Mouse (Mus musculus) thymus, postnatal 36 days (tissue): ENCODE data around the gene Hs1bp3.

ENCODE experiments used
- DNase-seq, 2 experiments: peaks; one replicate each; pipeline ENCODE4 v3.0.0; 2022; ENCODE audit warnings: mixed read lengths in 2 of 2

Hs1bp3 gene

DNA sequence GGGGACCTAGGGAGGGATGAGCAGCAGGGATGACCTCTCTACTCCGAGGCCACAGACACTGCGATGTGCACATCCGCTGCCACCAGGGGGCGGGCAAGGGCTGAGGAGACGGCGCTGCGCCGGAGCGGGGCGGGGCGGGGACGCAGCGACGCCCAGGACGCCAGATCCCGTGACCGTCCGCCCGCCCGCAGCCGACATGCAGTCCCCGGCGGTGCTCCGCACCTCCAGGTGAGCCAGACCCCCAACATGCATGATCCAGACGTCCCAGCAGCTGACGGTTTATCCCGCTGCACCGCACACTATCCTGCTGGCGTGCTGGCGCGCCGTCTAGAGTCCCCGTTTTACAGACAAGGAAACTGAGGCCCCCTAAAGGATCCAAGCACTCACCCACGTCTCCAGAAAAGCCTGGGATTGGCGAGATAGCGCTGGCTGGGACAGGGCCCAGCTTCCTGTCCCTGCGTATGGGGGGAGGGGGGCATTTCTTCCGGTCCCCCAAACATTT is at the start of gene Hs1bp3:
Gene Hs1bp3 (plus strand): TSS at position 163 of the 502 bp plus-strand sequence.
- peak; percentile 82 to 84 for DNase-seq

DNA sequence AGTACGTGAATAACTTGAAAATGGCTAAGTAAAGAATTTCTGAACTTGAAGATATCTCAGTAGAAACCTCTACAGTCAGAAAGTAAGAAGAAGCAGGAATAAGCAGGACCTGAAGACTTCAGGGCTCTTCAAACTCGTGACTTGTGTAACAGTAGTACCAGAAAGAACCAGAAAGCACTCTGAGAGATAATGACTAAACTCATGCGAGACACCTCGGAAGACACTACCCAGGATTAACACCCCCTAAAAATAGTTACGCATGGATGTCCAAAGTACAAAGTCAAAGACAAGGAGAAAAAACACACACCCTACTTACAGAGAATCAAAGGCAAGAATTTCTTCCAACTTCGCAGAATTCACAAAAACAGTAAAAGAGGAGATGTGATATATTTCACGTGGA is 46.9 kb upstream of the Hs1bp3 start:
- DNase-seq = no peak

DNA sequence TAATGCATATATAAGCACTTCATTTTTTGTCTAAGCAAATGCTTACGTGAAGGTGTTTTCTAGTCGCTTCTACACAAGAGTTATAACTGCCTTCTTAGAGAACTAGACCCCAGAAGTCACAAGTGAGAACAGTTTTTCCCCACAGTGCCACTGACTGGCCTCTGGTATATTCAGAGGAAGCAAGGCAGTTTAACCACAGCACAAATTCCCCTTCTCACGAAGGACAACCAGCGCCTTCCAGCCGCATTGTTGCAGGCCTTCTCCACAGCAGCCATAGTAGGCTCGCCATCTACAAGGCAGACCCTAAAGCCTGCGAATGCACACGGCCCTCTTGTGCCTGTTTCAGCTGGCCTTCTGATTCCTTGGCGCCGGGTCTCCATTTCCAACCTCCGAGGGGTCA is 43.6 kb upstream of the Hs1bp3 start:
- no peak for DNase-seq

DNA sequence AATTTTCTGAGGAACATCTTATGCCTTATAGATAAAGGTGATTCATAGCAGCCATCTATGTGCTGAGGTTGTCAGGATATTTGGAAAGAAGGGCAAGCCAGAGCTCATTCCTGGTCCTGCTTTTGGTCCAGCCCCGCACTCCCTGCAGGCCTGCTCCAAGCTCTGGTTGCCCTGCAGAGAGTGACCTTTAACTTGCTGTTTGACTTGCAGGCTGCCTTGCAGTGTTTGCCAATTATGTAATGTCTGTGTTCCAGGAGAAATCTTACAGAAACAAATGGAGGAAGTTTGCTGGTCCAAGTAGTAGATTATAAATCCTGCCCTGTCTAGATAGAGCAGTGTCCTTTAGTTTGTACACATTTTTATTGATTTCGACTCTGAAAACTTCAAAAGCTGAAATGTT is 41.8 kb upstream of the Hs1bp3 start:
- no peak for DNase-seq

DNA sequence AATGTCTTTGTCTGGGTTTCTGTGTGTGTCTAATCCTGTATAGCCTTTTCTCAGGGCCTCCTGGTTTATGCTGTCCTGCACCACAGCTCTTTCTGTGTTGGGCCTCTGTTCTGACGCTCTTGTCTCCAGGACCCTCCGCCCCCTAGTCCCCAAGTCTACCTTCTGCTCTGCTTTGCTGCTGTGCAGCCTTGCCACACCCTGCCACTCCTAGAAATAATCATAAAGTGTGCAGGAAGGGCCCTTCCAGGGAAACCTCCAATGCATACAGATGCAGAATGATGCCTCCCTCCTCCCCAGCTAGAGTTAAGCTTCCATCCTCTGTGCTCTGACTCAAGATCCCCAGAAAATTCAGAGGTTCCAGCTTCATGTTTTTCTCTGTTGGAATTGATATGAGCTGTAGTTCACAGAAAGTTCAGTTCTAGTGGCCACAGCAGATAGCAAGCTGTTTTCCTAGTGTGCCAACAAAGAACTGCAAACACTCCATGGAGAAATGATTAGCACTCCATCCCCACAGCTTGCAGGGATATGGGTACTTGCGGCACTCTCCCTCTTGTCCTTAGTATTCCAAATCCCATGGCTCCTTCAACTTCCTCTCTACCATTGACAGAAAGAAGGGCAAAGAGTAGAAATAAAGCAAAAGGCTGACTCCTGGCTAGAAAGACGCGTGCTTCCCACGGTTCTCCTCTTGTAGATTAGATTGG is 39.6 kb upstream of the Hs1bp3 start:
- DNase-seq = no peak

DNA sequence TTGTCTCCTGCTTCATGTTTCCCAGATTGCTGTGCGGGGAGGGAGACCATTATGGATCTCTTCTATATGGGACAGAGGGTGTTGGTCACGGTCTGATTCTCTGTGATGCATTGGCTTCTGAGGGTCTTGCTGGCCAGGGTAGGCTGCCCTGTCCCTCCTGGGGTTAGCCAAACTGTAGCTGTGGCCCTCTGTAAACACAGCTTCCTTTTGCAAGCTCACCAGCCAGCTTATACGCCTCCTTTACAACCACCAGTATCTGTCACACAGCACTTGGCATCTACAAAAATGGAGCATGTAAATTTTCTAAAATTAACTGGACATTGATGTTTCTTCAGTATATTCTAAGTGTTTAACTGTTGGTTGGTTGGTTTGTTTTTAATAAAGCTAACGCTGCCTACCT is 37.8 kb upstream of the Hs1bp3 start:
- no peak for DNase-seq

DNA sequence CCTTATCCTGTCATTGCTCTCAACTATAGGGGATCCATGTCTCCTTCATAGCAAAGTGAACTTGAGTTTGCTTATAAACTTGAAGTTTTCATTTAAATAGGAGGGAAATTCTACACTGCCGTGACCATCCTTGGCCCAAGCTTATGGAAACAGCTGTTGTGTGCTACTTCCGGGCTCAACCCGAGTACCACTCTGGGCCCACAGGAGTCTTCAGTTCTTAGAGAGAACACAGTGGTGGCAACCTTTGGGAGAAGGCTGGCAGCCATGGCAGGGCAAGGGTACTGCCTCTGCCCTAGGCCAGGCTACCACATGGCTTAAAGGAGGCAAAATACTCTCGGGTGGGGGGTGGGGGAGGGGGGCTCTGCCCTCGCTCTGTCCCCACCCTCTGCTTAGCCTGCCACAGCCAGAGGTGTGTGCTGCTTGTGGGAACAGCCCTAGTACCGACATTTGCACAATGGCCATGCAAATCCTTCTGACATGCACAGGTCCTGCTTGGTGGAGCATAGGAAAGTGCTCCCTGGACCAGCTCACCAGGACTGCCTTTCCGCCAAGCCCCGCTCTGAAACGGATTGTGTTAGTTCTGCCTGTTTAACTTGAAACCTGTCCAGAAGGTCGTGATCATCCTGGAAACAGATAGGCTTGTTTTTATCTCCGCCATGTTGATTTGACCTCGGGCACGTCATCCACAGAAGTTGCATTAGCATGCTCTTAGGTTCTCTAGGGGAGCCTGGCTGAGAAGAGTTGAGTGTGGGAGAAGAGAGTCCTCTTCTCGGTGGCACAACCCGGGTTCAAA is 31.8 kb upstream of the Hs1bp3 start:
- no peak for DNase-seq

DNA sequence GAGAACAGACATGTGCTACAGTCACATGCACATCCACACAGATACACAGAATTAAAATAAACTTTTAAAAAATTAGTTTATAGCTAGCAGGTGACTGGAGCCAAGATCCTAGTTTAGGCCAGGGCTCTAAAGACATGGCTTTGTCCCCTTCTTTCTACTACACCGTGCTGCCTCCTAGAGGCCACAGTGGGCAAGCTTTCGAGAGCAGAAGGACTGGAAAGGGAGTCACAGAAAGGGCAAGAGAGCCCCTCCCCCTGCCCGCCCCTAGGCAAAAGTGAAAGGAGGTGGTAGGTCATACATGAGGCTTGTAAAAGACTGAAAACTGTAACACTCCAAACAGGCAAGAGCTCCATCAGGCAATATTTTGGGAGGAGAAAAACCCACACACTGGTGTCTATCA is 25.3 kb upstream of the Hs1bp3 start:
- no peak for DNase-seq

DNA sequence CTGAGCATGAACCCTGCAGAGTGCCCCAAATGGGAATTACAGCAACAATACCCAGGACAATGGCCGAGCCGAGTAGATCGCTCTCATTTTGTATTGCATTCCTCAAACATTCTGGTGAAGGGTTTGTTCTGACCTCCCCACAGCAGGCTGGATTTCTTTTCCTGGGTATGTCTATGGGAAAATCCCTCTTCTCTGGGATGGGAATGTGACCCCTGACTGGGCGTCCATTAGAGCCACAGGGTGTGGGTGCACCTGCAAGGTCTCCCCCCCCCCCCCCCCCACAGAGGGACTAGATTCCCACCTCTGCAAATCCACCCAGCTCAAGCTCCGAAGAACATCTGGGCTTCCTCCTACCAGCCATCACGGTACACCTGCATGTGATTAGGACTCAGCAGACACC is 24.1 kb upstream of the Hs1bp3 start:
- no peak for DNase-seq

DNA sequence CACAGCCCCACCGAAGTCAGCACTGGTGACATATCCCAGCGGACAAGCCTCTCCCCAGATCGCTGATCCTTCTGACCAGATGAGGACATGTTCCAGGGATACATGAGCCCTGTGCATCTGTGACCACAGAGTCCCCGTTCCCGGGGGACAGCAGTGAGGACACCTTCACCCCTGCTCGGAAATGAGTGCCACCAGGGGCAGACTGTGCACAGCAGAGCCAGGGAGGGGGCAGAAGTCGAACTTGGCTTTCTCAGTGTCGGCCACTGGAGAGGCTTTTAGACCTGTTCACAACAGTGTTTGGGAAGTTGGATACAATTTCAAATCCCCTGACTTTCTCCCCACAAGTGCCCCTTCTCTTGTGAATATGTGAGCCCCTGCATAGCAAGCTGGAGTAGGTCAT is 23.7 kb upstream of the Hs1bp3 start:
- no peak for DNase-seq

DNA sequence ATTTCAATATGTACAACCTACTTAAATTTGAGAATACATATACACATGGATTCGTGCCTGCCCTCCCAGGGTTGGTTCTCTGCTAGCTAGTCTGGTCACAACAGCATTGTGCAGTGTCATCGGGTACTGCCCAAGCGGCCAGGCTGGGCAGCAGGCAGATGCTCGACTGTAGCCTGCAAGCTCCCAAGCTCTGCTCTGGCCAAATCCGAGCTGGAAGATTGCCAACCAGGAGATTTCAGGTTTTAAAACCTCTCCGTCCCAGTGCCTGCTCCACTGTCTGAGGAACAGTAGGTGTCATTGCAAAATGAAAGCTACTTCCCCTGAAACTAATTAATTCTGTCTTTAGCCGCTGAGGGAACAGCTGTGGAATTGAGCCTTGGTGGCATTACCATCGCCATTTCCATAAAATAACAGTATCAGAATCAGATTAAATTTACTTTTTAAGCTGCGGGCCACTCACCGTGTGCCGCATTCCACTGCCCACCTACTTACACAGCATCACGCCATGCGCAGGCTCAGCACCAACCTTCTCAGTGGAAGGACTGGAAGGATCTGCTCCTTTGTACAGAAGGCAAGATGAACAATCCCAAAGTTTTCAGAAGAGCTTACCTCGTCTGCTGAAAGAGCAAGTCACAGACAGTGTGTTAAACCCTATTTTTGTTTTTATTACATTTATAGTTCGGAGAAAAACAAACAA is 21.9 kb upstream of the Hs1bp3 start:
- no peak for DNase-seq

DNA sequence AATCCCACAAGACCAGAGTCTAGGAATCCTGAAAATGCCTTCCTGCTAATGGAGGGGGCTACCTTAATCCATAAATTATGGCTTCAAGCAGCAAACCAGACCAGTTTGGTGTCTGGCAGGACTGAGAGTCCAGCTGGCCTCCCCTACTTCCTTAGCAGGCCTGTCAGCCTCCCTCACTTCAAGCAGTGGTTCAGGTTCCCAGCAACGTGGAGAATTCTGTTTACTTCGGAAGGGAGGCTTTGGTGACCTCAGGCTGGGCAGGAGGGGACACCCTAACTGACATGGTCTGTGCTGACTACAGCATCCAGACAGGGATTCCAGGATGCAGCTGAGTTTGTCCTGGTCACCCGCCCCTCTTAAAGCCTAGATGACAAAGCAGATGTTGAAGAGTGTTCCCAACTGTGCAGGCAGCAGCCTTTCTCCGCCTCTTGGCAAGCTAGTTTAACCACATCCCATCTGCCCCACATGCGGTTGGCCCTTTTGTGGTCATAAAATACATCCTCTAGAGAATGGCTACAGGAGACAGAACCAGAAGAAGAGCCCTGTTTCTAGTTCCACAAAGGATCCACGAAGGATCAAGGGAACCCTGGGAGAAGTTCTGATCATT is 17.8 kb upstream of the Hs1bp3 start:
- DNase-seq = no peak

DNA sequence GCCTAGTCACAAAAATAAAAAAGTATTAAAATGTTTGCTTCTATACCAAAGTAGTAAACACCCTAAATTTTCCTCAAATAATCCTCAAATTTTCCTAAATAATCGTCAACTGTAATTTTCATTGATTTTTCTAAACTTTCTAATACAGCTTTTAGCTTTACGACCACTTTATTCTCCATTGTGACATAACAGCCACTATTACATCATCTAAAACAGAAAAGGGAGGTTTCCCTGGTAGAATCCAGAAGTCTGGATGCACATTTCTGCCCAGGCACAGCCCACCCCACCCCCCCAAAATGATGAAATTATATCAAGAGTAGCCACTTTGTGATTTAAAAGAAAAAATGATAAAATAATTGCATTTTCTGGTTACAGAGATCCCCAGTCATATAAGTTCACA is 17.1 kb upstream of the Hs1bp3 start:
- no peak for DNase-seq

DNA sequence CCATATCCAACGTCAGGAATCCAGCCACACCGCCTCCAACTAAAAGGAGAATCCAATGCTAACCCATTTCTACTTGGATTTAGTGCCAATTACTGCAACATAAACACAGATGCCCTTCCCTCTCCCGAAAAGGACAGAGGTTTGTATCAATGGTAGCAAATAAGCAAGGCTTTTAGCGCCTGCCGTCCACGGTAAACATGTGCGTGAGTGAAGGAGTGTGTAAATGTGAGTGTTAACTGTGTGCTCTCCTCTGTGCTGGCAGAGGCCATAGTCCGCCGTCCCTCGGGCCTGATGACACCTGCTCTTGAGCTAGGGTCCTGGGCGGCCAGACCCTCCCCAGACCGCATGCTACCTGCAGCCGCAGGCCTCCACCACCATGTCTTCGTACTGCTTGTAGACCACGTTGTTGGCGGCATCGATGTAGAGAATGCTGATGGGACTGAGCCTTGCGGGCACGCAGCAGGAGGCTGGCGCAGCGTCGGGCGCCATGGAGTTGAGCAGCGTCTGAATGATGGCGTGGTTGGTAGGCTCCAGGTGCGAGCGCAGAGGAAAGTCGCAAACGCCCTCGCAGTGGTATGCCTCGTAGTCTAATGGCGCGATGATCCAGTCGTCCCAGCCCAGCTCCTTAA is 15.5 kb upstream of the Hs1bp3 start:
- DNase-seq = no peak

DNA sequence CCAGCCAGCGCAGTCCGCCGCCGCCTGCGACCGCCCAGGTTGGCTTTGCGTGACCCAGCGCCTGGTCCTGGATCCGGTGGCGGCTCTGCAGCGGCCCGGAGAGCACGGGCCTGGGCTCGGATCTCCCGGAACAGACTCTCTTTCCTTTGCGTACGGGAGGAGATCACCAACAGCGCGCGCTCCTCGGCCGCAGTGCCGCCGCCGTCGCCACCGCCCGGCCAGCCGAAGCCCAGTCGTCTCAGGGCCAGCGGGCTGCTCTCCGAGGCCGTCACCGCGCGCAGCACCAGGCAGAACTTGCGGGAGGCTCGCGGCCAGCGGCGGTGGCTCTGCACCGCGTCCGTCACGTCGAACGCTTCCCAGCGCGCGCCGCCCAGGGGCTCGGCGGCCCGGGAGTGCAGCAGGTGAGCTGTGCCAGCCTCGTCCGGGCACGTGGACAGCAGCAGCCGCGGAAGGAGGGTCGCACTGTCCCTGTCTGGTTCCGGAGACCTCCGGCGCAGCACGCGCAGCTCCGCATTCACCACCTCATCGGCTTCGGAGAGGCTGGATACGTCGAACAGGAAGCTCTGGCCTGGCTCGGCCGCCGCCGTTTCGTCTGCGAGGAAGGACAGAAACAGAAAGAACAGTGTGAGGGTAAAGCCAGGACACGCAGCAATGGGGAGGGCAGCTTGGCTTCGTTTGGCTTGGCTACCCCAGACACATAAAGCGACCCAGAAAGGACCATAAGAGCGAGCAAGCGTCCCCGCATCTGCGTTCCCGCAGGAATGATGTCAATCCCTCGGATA is 14.7 kb upstream of the Hs1bp3 start:
- no peak for DNase-seq

DNA sequence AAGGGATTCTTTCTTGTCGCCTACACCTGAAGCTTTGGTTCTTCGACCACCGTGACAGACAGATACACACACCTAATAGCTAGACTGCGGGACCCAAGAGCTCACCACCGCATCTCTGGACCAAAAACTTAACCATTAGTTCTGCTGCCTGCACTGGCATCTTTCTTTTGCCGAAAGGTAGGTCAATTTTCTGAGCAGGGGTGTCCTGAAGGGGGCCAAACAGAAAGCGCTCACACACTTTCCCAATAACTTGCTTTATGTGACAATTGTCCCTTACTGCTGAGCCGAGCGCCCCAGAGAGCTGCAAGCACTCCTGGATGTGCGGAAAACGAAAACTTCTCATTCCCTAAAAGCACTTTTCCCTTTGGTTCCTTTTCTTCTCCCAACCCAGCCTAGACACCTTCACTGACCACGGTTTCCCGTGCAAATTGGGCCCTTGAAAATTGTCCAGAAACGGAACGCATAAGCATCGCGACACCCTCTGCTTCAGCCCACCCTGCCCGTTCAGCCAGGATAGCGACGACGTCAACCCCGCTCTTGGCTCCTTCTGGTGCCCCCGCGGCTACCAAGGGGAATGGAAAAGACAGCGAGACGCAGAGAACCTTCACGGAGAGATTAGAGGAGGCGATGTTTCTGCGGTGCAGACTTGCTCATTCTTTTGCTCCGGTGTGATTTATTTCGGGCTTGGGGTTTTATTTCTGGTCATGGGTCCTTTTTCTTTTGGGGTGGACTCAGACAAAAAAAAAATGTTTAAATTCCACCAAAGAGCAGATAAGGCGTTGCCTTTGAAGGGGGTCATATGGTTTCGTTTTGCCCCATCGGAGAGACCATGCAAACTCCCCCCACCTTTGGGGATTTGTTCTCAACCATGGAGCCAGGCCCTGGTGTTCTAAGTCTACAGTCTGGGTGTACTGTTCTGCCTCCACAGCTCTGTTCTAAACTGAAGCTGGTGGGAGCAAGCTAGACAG is 13.8 kb upstream of the Hs1bp3 start:
- DNase-seq = no peak

DNA sequence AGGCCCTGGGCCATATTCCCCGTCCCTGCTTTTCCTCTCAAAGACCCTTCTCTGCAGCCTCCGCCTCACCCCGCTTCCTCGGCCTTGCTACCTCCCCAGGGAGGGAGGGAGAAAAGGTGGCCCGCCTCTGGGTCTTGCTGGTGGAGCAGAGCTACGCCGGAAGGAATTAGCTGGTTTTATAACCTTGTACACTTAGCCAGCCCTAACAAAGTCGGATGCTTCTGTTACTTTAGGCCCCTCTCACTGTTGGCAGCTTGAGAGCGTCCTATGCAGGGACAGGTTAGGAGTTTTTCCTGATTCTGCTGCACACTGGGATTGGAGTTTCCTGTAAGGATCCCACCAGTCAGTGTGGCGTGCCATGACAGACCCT is 13.1 kb upstream of the Hs1bp3 start:
- DNase-seq = no peak

DNA sequence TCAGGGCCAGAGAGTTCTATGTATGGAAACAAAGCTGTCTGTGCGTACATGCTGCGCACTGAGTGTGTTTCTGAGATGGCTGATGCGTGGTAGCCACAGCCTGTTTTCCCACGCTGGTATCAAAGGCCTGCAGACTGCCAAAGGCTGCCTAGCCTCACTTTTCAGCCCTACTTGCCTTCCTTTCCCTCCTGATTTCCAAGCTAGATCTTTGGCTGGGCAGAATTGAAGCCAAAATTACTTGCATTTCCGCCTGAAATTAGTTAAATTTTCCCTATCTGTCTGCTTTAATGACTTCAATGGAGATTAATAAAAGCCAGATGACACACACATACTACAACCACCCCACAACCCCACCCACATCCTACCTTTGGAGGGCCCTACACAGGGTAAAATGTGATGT is 12.7 kb upstream of the Hs1bp3 start:
- no peak for DNase-seq

DNA sequence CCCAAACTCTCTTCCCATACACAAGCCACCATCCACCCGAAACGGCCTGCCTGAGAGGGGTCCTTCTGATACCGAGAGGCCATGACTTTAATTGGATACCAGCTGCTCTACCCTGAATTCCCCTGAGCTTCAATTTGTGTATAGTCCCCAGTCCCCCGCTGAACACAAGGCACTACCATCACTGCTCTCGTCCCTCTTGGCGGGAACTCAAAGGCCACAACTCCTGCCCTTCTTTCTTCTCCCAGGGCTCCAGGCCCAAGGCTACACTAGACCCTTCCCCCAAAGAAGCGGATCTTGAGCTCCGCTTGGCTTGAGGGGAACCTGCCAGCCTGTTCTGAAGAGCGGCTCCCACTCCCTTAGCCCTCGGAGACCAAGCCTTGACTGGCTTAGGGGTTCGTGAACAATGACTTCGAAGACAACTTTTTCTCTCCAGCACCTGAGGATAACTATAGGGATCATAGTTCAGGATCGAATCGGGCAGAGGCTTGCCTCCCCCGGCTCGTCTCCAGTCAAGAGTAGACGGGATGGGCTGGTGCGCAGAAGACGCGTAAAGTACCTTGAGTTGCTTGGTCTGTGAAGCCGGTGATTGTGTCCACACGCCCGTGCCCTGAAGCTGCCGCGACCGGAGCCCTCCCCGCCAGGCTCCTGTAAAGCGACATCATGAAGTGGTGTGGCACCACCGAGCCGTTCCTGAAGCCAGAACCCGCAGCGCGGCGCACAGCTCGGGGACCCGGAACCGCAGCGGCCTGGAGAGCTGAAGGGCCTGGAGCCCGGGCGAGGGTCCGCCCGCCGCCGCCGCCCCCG is 12.0 kb upstream of the Hs1bp3 start:
- no peak for DNase-seq

DNA sequence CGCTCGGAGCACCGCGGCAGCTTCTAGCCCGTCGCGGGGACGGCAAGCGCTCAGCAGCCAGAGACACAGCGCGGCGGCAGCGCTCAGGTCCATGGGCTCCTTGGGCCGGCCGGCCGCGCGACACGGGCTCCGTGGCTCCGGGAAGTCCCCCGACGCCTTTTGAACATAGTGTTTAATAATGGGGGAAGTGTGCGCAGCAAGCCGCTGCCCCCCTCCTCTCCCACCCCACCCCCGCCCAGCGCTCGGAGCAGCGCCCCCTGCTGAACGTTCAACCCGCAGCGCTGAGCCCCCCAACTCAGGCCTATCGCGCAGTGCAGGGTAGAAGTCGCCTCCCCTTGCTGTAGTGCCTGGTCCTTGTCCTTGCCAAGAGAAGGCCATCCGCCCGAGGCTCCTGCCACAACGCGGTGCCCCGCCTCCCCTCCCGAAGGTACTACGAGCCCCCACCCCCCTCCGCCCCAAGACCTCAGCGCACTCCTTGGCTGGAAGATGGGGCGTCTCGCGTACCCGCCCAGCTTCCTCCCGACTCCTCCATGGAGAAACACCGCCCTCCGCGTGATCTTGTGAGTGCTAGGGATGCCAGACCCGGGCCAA is 11.3 kb upstream of the Hs1bp3 start, which contains the start of gene Gdf7:
Gene Gdf7 (minus strand): TSS at position 114 of the 591 bp plus-strand sequence.
- DNase-seq = no peak
